Mouse (Mus musculus) heart, postnatal 0 days (tissue): ENCODE data around the gene Csnk1d. TPM values are rescaled to one million over a fixed set of nuclear protein-coding genes. Genes with fewer than 3 reads are reported as not detected.

Experiments used
- ATAC-seq: fragments of 200-750 bp; cut with Nextera tagmentation; 2 replicates; pipeline ENCODE4 v1.8.0; 2017; ENCODE audit warnings: low read depth, moderate number of reproducible peaks, moderate library complexity; ENCODE audit not compliant: insufficient read depth
- DNase-seq: peaks from one replicate; pipeline ENCODE4 v3.0.0-alpha.2; 2016; ENCODE audit warnings: low spot score
- H3K27ac ChIP-seq: fragments of 300-500 bp; sonication (generic); 2 replicates; pipeline ENCODE4 v1.5.1; 2014; ENCODE audit warnings: low read depth, mild to moderate bottlenecking
- H3K27me3 ChIP-seq: fragments of 300-500 bp; sonication (generic); 2 replicates; pipeline ENCODE4 v1.6.1; 2014; ENCODE audit warnings: low read length, mixed read lengths; ENCODE audit not compliant: control insufficient read depth, insufficient read depth
- H3K36me3 ChIP-seq: fragments of 300-500 bp; sonication (generic); replicated peaks from 2 replicates; pipeline ENCODE4 v1.6.1; 2014; ENCODE audit warnings: low read length, mixed read lengths; ENCODE audit not compliant: control insufficient read depth, insufficient read depth
- H3K4me1 ChIP-seq: fragments of 300-500 bp; sonication (generic); 2 replicates; pipeline ENCODE4 v1.6.1; 2014; ENCODE audit warnings: antibody characterized with exemption; ENCODE audit not compliant: control insufficient read depth, insufficient read depth
- H3K4me2 ChIP-seq: fragments of 300-500 bp; sonication (generic); 2 replicates; pipeline ENCODE4 v1.6.1; 2014; ENCODE audit warnings: low read depth, mild to moderate bottlenecking, low read length, moderate library complexity
- H3K4me3 ChIP-seq: fragments of 300-500 bp; sonication (generic); 2 replicates; pipeline ENCODE4 v1.5.1; 2014; ENCODE audit warnings: low read depth, low read length
- H3K9ac ChIP-seq: fragments of 300-500 bp; sonication (generic); replicated peaks from 2 replicates; pipeline ENCODE4 v1.6.1; 2014; ENCODE audit warnings: low read depth, low read length, mixed read lengths
- H3K9me3 ChIP-seq: fragments of 300-500 bp; sonication (generic); replicated peaks from 2 replicates; pipeline ENCODE4 v1.6.1; 2016; ENCODE audit warnings: low read length; ENCODE audit not compliant: control insufficient read depth
- CTCF ChIP-seq: IDR thresholded peaks from 2 replicates; pipeline ENCODE4 v1.5.1; 2016; ENCODE audit warnings: antibody characterized with exemption, control low read depth, low read depth
- EP300 ChIP-seq: IDR thresholded peaks from 2 replicates; pipeline ENCODE4 v1.6.1; 2016; ENCODE audit warnings: antibody characterized with exemption, low read depth
- WGBS: fragments of 180-500 bp; shearing (Covaris S2); extraction: QIAGEN DNeasy Blood & Tissue Kit; methylation state at CpG from one replicate; pipeline ENCODE4 v1.1.7; 2014; 5-methylcytosine and 5-hydroxymethylcytosine counted together
- polyA plus RNA-seq: library from polyadenylated mRNA; unstranded; fragments of >200 nt; fragmentation: Nextera tagmentation; extraction: Ambion mirVana; gene quantifications from 2 replicates; pipeline ENCODE4 v1.2.1, GENCODE M21; 2015
- total RNA-seq: library from RNA; depleted of rRNA; stranded (reverse); fragments of >200 nt; gene quantifications from 2 replicates; pipeline ENCODE4 v1.2.3, GENCODE M21; 2014; ENCODE audit warnings: low replicate concordance

Gene Csnk1d
- total and polyA plus RNA-seq, 2 experiments from 2014 or later: 46.7 to 51.9 TPM

DNA sequence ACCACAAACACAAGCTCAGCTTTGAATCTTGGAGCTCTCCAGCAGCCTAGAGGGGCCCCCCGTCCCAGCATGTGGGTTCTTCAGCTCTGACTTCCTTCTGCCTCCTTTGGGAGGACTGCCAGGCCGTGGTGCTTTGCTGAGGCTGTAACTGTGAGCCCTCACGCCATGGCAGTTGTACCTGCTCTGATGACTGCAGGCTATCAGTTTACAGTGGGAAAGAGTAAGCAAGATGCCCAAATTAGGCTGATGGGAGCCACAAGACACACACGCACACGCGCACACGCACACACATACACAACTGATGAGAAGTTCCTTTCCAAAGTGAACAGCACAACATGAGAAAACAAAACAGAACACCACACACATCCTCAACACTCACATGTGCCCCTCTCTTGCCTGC is 28.2 kb downstream of the Csnk1d start:
- Histone ChIP-seq H3K9ac (no peak overlapping the region), H3K4me1 (peaks cover 27% of the 10 kb centered on the region), H3K27me3 (no peaks in the 10 kb centered on the region), H3K36me3 (peaks cover 68% of the 10 kb centered on the region), H3K27ac (no peak overlapping the region), H3K4me2 (no peak overlapping the region), H3K4me3 (no peak overlapping the region), H3K9me3 (no peaks in the 10 kb centered on the region)
- WGBS: 76% methylated on average over 7 of the region's 7 CpGs
- TF ChIP-seq CTCF: no peak
- TF ChIP-seq EP300: no peak
- ATAC-seq: no peak
- DNase-seq: no peak

DNA sequence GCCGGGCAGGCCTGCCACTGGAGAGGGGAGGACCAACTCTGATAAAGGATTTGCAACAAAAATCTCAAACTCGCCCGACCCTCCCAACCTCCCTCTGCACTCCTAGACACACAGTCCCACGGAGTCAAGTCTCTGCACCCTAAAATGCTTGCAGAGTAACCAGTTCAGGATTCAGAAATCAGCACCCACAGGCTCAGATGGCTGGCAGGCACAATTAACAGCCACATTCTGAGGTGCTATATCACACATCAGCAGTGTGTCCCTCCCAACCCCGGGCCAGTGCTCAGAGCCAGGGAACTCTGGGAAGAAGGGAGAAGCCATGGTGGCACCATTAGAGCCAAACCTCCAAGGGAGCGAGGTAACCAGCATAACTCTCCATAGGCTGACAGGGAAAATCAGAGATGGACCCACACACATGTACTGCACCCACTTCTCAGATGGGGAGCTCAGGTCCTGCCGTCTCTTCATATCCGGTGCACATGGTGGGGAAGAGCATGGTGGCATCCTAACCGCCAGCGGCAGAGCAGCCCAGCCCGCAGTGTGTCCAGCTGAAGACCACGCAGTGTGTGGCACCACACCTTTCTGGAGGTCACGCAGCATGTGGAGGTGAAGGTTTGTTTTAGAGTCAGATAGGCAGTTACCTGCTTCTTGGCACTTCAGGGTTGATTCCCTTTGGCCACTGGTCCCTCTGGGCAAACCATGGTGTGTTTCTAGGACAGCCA is 28.9 kb downstream of the Csnk1d start:
- Histone ChIP-seq H3K4me3 (no peak overlapping the region), H3K4me2 (no peak overlapping the region), H3K27ac (no peak overlapping the region), H3K9ac (no peak overlapping the region), H3K27me3 (no peaks in the 10 kb centered on the region), H3K9me3 (no peaks in the 10 kb centered on the region), H3K4me1 (peaks cover 34% of the 10 kb centered on the region), H3K36me3 (peaks cover 66% of the 10 kb centered on the region)
- ATAC-seq: no peak
- no peak for TF ChIP-seq CTCF
- no peak for TF ChIP-seq EP300
- no peak for DNase-seq
- 84% methylated on average over 13 of the region's 13 CpGs for WGBS

DNA sequence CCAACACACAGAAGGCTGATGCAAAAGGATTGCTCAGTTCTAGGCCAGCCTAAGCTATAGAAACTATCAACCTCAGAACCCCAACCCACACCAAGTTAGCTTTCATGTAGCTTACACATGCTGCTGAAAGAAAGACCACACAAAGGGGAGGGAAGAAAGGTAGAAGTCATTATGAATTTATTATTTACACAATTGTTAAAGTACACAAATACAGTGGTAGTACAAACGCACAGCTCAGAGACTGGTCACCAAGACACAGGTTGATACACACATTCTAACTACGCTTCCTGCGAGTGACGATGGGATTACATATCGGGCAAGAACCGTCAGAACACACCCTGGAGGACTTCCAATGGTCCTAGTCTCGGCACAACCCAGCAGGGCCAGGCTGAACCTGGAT is 29.5 kb downstream of the Csnk1d start:
- no peak overlapping the region for H3K4me2 ChIP-seq
- no peaks in the 10 kb centered on the region for H3K27me3 ChIP-seq
- no peak overlapping the region for H3K27ac ChIP-seq
- no peak for DNase-seq
- 72% methylated on average over 7 of the region's 7 CpGs for WGBS
- H3K9me3 ChIP-seq: no peaks in the 10 kb centered on the region
- H3K4me1 ChIP-seq: peaks cover 38% of the 10 kb centered on the region
- TF ChIP-seq CTCF: no peak
- no peak for TF ChIP-seq EP300
- peaks cover 66% of the 10 kb centered on the region for H3K36me3 ChIP-seq
- no peak overlapping the region for H3K9ac ChIP-seq
- no peak overlapping the region for H3K4me3 ChIP-seq
- ATAC-seq: no peak

DNA sequence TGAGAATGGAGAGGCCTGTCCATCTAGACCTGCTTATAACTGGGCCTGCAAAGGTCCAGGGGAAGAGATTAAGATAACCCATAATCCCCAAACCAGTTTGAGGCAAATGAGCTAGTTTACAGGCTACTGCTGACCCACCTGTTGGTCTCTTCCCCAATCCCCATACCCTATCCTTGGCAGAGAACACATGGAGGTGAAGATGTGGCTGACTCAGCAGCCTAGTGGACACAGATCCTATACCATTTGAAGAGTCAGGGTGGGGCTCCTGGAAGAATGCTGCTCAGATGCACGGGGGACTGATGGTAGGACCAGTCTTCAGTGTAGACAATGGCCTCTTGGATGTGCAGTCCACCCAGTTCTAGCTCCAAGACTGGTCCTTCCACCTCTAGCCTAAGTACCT is 30.9 kb downstream of the Csnk1d start:
- 40% methylated on average over 1 of the region's 1 CpGs for WGBS
- Histone ChIP-seq H3K27me3 (no peaks in the 10 kb centered on the region), H3K36me3 (peaks cover 66% of the 10 kb centered on the region), H3K9ac (no peak overlapping the region), H3K4me2 (no peak overlapping the region), H3K27ac (no peak overlapping the region), H3K9me3 (no peaks in the 10 kb centered on the region), H3K4me3 (no peak overlapping the region), H3K4me1 (peaks cover 37% of the 10 kb centered on the region)
- DNase-seq (no peak), ATAC-seq (no peak)
- TF ChIP-seq CTCF: no peak
- no peak for TF ChIP-seq EP300

DNA sequence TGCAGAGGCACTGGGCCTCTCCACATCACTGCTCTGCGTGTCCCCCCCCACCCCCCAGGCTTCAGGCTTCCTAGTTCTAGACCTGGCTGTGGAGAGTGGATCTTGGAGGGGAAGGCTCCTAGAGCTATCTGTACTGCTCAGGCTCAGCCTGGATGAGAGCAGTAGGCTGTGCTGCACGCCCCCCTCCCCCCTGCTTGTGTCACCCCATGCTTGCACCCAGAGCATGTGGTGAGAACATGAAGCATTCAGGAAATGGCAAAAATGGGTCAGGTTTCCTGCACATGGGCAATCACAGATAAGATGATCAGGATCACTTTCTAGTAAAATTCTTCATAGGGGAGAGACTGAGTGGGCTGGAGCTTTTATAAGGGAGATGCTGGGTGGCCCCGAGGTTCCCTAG is 31.6 kb downstream of the Csnk1d start:
- WGBS: 47% methylated on average over 3 of the region's 3 CpGs
- peak overlapping the region; percentile 72 for H3K27ac ChIP-seq
- H3K4me2 ChIP-seq: no peak overlapping the region
- no peak overlapping the region for H3K9ac ChIP-seq
- ATAC-seq (no peak), DNase-seq (no peak)
- peaks cover 30% of the 10 kb centered on the region for H3K4me1 ChIP-seq
- H3K9me3 ChIP-seq: no peaks in the 10 kb centered on the region
- TF ChIP-seq EP300: no peak
- TF ChIP-seq CTCF: no peak
- peaks cover 59% of the 10 kb centered on the region for H3K36me3 ChIP-seq
- H3K27me3 ChIP-seq: no peaks in the 10 kb centered on the region
- H3K4me3 ChIP-seq: no peak overlapping the region

DNA sequence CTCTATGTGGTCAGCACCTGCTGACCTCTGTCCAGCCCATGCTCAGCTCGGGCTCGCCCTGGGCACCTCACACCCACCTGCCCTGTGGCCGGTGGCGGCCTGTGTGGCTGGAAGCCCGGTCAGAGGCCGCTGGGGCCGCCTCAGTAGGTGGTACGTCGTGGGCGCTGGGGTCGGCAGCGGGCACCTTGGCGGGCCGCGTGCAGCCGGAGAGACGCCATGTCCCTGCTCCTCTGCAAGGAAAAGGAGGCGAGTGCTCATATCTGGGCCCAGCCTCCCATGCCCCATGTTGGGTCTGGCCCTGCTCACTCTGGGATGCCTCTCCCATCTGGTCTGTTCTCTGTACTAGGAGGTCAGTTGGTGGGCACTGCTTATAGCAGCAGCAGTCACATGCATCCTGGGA is 32.1 kb downstream of the Csnk1d start:
- TF ChIP-seq EP300: no peak
- TF ChIP-seq CTCF: no peak
- Histone ChIP-seq H3K36me3 (peaks cover 54% of the 10 kb centered on the region), H3K4me1 (peaks cover 28% of the 10 kb centered on the region), H3K27me3 (no peaks in the 10 kb centered on the region), H3K4me3 (no peak overlapping the region), H3K27ac (peak overlapping the region; percentile 72), H3K4me2 (no peak overlapping the region), H3K9me3 (no peaks in the 10 kb centered on the region), H3K9ac (no peak overlapping the region)
- no peak for DNase-seq
- 86% methylated on average over 15 of the region's 18 CpGs for WGBS
- ATAC-seq: peak; percentile 37
